Mouse (Mus musculus) lung, postnatal 14 days (tissue): ENCODE results near the gene Setd2.

ENCODE experiments used
- DNase-seq: peaks from one replicate; pipeline ENCODE4 v3.0.0; 2021

Gene Setd2

DNA sequence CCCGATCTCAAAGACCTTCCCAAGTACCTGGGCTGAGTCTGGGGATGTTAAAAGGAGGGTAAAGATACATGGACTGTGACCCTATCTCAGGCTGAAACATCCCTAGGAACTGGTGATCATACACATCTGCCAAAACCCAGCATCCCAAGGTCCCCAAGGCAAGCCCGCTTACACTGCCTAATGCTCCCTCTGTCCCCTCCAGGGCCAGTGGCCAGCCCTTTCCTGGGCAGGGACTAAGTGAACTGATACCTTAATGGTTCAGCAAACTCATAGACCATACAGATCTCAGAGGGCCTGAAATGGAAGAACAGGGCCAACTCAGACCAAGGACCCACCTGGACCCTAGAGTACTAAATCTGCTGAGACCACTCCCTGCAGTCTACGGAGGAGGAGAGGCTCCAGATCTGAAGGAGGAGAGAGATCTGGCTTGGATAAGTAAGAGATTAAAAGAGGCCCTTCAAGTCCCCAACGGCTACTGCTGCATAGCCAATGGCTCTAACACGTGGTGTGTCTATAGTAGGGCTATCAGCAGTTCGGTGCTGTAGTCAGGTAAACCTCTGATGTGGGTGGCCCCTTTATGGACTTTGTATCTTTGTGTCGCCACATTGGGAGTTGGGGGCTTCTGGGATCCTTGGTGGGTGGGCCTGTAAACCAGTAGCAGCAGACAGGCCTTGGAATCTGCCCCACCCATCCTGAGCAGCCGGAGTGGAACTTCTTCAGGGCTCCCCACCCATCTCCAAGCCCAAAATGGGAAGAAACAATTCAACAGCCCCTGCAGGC is 91.2 kb downstream of the Setd2 start:
- no peak for DNase-seq

DNA sequence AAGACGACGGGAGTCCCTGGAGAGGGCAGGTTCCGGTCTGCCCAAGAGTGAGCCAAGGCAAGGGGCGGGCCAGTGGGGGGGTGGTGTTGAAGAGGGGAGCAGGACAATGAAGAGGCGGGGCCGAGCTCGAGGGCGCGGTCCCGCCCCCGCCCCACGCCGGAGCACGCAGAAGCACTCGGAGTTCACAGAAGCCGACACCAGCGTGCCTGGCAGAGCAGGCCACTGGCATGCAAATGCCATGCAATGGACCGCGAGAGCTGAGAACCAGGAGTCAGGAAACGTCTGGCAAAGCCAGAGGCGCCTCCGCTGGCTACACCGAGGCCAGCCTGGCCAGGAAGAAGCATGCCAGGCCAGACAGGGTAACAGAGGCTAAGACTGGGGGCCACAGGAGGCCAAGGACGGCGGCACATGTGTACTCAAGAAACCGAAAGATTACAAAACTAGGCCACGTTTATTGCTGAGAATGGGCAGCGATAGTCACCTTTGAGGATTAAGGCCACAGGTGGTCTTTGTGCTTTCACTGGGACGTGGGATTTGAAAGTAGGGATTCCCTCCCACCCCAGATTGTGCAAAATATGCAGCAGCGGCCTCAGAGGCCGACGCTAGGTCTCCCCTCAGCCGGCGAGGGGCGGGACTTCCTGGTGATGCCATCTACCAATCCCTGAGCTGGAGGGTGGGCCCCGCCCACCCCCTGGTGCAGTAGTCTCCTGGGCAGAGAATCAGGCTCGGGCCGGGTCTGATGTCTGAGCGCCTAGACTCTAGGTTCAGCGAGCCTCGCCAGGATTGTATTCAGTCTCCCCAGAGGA is 92.2 kb downstream of the Setd2 start, which contains the start of gene Nradd:
Nradd (minus strand) TSS at position 92 of the 806 bp plus-strand sequence.
- peak; percentile 88 for DNase-seq

DNA sequence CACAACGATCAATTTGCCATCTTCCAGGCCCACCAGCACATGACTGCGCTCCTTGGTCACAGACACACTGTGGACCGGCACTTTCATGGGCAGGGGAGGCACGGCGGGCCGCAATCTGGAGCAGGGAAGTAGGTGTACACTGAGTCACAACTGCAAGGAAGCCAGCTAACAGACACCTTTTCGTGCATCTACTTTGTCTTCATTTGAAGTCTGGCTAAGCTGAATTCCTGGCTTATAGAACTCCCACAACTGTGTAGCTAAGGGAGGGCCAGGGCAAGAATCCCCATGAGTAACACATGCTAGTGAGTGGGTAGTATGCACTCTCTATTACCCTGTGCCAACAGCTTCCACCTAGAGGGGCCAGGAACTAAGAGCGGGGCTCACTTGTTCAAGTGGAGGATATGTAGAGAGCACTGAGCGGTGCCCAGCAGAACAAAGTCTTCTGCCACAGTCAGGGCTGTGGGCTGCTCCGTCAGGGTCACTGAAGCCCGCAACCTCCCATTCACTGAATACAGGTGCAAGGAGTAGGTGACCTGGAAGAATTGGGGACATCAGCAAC is 93.0 kb downstream of the Setd2 start:
- DNase-seq, result no peak

DNA sequence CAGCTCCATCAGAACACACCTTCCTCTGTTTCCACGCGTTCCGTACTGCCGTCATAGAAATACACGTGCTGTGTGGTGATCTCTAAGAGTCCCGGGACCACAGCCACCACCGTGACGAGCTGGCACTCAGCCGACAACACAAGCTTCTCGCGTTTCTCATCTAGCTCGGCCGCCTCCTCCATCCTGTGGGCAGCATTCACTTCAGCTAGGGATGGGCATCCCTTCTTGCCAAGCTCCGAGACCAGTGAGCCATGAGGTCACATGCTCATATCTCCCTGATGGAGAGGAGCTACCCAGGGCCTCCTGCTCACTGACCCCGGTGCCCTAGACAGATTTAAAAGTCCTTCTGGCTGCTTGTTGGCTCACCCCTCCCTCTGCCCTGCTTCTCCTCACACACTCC is 97.8 kb downstream of the Setd2 start:
- DNase-seq, result no peak

DNA sequence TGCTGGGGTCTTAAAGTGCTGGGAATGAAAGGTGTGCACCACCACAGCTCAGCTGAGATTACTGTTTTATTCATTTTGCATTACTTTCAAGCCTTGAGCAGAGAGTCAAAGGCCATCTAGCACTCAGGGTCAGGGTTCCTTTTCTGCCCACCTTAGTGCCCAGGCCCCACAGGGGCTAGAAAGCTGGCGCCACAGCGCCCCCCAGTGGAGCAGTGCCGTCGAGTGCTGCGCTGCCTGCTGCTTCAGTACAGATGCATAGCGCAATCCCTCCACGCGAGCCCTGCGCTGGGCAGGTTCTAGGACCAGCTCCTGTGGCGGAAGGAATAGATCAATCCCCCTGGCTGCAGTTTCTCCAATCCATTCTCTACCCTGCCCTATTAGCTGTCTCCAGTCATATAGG is 98.8 kb downstream of the Setd2 start:
- peak; percentile 76 for DNase-seq

DNA sequence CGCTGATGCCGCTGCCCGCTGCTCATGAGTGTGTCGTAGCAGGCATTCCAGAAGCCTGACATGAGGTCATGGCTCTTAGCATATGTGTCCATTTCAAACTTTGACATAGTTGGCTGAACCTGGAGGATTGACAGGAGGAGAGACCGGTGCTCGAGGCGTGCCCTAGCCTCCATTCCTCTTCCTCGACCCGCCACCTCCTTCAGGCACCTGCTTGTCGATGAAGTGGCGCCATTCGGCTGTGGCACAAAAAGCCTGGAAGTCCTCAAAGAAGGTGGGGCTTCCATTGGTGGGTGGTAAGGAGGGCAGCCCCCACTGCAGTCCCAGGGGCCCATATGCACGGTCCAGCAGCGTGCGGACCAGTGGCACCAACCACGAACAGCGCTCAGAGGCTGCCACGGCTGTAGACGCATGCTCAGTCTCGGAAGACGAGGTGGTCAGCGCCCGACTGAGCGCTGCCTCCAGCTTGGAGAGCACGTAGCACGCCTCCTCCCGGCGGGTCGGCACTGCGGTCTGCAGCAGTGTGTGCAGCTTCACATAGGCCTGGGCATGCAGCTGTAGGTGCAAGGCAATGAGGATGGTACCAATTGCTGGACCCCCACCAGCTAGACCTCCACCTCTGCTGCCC is 99.4 kb downstream of the Setd2 start:
- no peak for DNase-seq

DNA sequence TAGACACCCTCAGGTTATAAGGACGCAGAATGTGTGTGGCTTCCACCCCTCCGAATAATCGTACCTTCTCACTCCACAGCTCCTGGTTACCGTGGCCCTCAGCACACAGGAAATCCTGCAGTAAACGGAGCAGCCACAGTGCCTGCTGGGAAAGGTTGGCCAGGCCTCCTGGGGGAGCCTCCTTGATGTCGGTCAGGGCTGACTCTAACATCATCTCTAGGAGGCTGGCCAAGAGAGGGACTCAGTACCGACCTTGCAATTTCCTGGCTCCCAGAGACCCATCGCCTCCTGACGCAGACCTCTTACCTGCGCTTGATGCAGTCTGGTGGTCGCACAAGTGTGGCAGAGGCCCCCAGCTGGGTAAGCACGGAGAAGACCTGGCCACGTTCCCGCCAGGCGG is 100.3 kb downstream of the Setd2 start:
- DNase-seq, result no peak

DNA sequence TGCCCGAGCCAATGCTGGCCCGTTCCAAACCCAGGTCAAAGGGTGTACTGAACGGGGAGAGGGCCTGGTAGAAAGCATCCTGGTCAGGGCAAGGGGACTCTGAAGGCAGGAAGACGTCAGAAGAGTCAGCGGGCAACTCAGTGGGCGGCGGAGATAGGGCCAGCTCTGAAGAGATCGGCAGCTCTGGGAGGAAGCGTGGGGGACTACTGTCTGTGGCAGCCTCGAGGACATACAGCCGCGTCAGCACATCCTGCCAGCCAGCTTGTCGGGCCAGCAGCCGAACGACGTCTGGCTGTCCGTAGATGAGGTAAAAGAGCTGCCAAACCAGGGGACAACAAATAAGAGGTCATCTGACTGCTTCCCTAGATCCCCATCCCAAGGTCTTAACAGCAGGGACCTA is 101.5 kb downstream of the Setd2 start:
- DNase-seq, result no peak

DNA sequence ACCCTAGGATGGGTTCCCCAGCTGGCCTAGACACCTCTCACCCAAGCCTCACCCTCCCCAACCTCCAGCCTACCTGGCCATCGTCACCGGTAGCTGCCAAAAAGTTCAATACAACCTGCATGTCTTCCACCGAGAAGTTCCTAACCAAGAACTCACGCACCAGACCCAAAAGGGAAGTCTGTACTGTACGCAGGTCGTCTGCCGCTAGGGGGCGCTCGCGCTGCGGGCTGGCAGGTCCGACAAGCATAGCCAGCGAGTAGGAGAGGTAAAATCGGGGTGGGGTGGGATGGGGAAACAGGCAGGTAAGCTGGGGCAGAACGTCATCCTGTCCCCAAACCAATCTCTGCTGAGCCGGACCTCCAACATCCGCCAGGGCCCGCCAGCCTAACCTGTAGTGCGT is 102.8 kb downstream of the Setd2 start:
- peak; percentile 97 for DNase-seq

DNA sequence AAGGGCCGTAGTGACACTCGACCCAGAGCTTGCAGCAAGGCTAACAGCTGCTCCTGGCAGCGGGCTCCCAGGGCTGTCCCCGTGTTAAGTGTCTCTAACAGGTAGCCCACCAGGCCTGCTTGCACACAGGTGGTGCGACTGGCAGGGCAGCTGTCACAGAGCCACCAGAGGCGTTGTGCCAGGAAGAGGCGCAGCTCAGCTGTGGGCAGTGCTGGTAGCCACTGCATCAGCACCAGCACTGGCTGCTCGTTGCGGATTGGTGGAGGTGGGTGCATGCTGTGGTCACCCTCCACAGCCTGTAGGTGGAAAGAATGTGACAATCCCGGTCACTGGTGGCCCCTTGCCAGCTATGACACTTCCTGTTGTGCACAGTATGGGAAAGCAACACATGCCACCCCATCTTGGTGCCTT is 106.2 kb downstream of the Setd2 start:
- DNase-seq, result no peak

DNA sequence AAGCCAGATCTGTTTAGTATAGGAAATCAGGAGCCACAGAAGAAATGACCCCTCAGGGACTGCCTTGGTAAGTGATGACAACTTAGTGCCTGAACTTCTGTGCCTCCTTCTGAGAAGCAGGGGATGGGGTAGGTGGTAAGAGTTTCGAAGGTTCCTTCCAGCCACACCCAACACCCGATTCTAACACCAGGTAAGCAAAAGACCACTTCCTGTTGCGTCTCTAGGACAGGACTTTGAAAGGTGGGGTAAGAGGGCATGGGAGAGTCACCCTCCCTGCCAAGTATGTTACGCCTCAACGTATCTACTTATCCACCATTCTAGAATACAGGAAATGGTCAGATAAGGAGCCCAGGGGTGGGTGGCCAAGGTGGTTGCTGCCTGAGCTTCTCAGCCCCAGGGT is 108.6 kb downstream of the Setd2 start:
- DNase-seq, result no peak

DNA sequence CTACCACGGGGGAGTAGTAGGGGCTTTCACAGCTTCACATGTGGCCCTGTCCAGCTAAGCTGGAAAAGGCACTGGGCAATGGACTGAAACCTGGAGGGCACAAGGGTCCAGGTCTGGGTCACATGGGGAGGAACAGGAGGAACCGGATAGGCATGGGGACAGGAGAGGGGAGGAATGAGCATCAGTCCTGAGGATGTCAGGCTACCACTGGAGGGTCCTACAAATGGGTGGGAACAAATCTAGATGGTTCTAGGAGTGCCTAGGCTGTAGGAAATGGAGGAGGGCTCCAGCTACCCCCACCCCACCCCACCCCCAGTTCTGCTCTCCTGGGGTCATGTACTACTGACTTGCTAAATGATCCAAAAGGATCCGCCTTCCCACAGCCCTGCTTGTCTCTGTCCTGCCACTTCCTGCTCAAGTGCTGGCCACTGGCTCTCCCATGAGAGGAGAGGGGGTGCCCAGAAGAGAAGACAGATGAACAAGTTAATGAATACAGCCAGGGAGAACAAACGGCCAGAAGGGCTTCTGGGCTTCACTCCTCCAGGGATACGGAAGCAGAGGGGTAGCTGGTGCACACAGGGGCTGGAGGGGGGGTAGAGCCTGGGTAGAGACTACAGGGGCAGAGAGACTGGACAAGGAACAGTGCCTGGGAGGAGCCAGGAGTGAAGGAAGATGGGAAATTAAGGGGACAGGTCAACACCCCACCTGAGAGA is 110.6 kb downstream of the Setd2 start:
- DNase-seq, result no peak

DNA sequence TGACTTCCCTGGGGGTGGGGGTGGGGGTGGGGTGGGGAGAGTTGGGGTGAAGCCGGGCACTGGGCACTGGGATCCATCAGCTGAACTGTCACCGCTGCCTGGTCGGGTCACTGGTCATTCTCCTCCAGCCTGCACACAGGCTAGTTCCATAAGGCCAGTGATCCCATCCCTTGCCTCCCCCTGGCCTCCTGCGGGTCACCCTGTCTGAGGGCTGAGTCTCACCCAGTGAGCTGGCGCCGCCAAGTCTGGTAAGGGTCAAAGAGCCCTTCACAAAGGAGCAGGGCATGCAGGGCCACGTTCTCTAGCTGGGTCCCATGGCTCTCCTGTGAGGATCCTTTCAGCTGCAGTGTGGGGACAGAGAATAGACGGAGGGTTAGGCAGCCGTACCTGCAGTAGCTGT is 111.4 kb downstream of the Setd2 start:
- no peak for DNase-seq

DNA sequence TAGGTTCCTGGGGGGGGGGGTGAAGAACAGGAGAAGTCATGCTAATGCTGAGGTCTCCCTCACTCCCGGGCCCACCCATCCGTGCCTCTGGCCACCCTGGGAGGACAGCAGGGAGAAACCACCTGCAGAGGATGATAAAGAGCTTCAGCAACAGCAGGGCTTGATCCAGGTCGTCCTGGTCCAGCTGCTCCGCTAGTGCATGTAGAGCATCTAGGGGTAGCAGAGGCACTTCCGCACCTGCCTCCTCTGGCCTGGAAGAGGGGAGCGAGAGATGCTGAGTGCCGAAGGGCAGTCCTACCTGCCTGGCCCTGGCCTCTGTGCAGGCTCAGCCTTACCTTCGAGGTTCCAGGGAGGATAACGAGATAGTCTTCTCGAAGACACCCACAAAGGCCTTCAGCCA is 111.9 kb downstream of the Setd2 start:
- no peak for DNase-seq

DNA sequence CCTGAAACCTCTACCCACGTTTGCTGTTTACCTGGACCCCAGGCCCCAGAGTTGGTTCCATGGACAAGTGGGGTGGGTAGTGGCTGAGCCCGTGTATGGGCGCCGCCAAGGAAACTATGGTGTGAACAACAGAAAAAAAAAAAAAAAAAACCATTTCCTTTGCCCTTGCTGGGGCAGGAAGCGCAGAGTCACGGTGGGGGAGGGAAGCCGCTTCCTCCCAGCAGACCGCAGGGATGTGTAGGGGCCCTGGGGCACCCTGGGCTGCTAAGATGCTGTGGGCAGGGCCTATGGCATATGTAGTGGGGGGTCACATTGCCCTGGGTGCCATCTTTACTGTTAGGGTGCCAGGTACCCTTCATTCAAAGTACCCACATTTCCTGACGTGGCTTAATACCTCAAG is 112.8 kb downstream of the Setd2 start:
- peak; percentile 39 for DNase-seq

DNA sequence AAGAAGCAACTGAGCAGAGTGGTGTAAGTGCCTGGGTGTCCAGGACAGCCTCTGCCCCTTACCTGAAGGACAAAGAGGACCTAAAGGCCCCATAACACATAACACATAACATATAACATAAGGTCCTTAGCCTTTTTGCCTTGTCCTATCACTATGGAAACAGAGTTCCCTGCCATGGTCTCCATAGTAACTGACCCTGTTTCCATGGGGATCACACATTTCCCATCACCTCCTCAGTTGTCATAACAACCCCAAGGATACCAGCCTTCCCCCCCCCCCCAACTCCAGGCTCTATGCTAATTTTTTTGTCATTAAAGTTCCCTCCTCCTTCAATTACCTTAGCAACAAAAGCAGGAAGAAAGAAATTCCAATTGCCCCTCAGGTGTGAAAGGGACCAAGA is 117.4 kb downstream of the Setd2 start:
- DNase-seq, result no peak

DNA sequence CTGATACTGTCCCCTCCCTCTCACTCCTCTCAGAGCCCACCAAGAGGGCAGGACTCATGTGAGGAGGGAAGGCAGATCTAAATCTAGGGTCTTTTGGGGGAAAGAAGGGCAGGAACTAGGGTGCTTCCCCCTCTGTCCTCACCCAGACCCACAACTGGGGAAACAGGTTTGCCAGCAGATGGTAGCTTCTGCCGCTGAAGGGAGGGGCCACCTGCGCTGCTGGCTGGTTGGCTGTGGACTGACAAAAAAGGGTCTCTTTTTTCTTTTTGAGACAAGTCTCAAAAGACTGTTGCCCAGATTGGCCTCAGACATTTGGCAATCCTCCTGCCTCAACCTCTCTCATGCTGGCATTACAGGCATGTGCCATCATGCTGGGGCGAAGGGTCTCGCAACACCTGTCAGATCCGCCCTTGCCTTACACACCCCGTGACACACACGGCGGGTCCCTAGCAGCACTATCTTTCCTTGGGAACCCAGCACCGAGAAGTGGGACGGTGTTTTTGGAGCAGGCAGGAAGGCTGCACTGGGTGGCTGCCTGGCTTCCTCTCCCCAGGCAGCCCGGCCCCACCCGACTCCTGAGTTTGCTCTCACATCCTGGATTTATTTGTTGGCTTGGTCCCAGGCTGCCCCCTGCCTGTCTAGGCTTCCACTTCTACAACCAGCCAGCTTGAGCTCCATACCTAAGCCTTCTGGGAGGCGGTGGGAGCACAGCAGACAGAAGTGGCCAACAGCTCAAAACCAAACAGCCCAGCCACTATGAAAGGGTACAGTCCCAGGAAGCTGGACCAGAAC is 119.7 kb downstream of the Setd2 start:
- peak; percentile 71 for DNase-seq

DNA sequence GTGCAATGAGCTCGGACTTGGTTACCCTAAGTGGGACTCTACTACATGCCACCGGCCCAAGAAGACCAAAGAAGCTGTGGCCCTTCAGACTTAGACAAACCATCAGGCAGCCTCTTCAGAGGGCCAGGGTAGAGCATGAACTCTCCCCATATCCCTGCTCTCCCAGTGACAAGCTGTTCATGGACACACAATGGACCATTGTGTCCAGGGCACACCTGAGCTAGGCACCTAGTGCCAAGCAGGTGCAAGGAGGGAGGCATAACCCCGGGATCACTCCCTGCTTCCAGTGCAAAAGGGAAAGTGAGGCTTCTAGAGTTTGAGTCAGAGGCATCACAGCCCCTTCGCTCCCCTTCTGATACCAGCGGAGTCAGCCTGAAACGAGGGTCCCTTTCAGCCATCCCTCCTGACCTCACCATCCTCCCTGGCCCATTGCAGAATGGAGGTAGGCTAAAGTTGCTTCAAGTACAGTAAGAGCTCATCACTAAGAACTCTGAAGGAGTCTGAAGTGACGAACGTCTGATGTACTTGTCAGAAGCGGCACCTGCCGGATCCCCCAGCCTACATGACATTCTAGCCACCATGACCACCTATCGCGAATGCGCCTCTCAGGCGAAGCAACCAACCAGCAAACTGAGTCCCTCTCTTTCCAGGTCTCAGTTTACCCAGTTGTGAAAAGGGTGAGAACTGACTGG is 120.7 kb downstream of the Setd2 start:
- DNase-seq, result no peak

DNA sequence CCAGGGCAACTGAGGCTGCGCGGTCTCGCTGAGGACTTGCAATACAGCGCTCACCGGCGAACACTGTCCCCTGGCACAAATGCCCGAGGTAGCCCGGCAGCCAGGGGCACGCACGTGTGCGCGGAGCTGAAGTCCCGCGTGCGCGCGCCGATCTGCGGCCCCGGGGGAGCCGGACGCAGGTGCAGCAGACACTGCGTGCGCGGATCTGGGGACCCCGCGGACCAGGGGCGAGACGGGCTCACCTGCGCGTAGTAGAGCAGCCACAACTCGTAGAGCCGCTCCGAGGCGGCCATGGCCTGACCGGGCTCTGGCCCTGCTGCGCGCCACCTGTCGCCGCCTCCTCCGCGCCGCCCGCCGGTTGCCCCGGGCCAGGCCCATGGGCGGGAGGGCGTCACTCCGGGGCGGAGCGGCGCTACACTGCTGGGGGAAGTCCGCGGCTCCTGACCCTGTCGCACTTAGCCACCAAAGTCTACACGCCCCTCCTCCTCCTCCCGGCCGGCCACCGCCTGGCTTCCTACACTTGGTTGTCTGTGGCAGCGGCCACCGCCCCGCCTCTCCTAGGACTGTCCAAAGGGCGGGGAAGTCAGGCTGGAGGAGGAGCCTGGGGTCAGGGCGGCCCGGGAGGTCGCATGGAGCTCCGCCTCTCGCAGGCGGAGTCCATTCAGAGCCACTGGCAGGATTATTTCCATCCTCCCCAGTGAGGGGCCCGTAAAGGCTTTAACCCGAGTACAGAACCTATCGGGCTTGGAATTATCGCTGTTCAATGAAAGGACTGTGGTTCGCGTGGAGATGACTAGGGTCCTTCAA is 121.5 kb downstream of the Setd2 start, which contains the start of gene Nbeal2:
Nbeal2 (minus strand) TSS at position 507 of the 807 bp plus-strand sequence.
- DNase-seq, result peak; percentile 95
